Mouse (Mus musculus) megakaryocyte-erythroid progenitor cell, adult 5 weeks (primary cell): ENCODE measurements around the gene Vmn2r116. TPM values are rescaled to one million over a fixed set of nuclear protein-coding genes. Genes with fewer than 3 reads are reported as not detected.

Source experiments
- polyA plus RNA-seq: library from polyadenylated mRNA; stranded (reverse); fragments of >175 nt; gene quantifications from 2 replicates; pipeline ENCODE4 v1.2.3, GENCODE M21; 2012

Gene Vmn2r116
- polyA plus RNA-seq = 0.02 TPM in 1 of 2 replicates, not detected in the other

GRCm38 (mm10) chr17:23384304-23384703 is at the start of gene Vmn2r116:
Gene Vmn2r116 (plus strand): TSS chr17:23384604.

GRCm38 (mm10) chr17:23343441-23343840 is 41.0 kb upstream of the Vmn2r116 start, which contains the start of gene Vmn2r115:
Gene Vmn2r115 (plus strand): TSS chr17:23343741.

Other genes starting within 250 kb of the Vmn2r116 start
- gene Zfp40, start 191.4 kb upstream of the Vmn2r116 start, polyA plus RNA-seq = 1.2 and 1.3 TPM in 2 replicates
- not detected in 2 replicates for gene Vmn2r114, start 72.1 kb upstream of the Vmn2r116 start, polyA plus RNA-seq
- 0.01 TPM in 1 of 2 replicates, not detected in the other for gene Vmn2r115, start 40.9 kb upstream of the Vmn2r116 start, polyA plus RNA-seq
- gene Vmn2r117, start 95.1 kb downstream of the Vmn2r116 start, polyA plus RNA-seq = not detected in 2 replicates
- 14.9 and 16.4 TPM in 2 replicates for gene Zfp213, start 179.6 kb downstream of the Vmn2r116 start, polyA plus RNA-seq
- gene Zfp13, start 214.9 kb downstream of the Vmn2r116 start, polyA plus RNA-seq = 0.21 and 0.53 TPM in 2 replicates
- gene Zscan10, start 216.3 kb downstream of the Vmn2r116 start, polyA plus RNA-seq = 0.04 TPM in 1 of 2 replicates, not detected in the other